Mouse (Mus musculus): ENCODE measurements around the gene C1qtnf7. TPM values are rescaled to one million over a fixed set of nuclear protein-coding genes. Genes with fewer than 3 reads are reported as not detected.

C1qtnf7 gene
- polyA plus RNA-seq, 1 experiment from 2014 or later = not detected

GRCm38 (mm10) chr5:43609760-43610159, 94.4 kb downstream of the C1qtnf7 start:
- Histone ChIP-seq H3K4me3 (ENCODE audit: inconsistent target) (no peak overlapping the region), H3K36me3 (ENCODE audit: inconsistent target) (no peaks in the 10 kb centered on the region), H3K79me2 (ENCODE audit: inconsistent target) (no peaks in the 10 kb centered on the region), H3K27ac (no peak overlapping the region)
- WGBS (ENCODE audit: missing documents) = 100% methylated on average over 1 of the region's 1 CpGs

- Histone ChIP-seq H3K27ac (no peak overlapping the region), H3K79me2 (ENCODE audit: inconsistent target) (no peaks in the 10 kb centered on the region), H3K4me3 (ENCODE audit: inconsistent target) (no peak overlapping the region), H3K36me3 (ENCODE audit: inconsistent target) (no peaks in the 10 kb centered on the region)
- WGBS (ENCODE audit: missing documents) = 70% methylated on average over 7 of the region's 7 CpGs
Measured at GRCm38 (mm10) chr5:43621575-43622299, 106.4 kb downstream of the C1qtnf7 start.

GRCm38 (mm10) chr5:43625407-43625806, 110.1 kb downstream of the C1qtnf7 start:
- no peak overlapping the region for H3K4me3 ChIP-seq (ENCODE audit: inconsistent target)
- H3K27ac ChIP-seq = no peak overlapping the region
- no peaks in the 10 kb centered on the region for H3K36me3 ChIP-seq (ENCODE audit: inconsistent target)
- H3K79me2 ChIP-seq (ENCODE audit: inconsistent target) = no peaks in the 10 kb centered on the region
- WGBS (ENCODE audit: missing documents) = 72% methylated on average over 2 of the region's 4 CpGs

- Histone ChIP-seq H3K79me2 (ENCODE audit: inconsistent target) (no peaks in the 10 kb centered on the region), H3K27ac (no peak overlapping the region), H3K4me3 (ENCODE audit: inconsistent target) (no peak overlapping the region), H3K36me3 (ENCODE audit: inconsistent target) (no peaks in the 10 kb centered on the region)
- WGBS (ENCODE audit: missing documents) = 86% methylated on average over 5 of the region's 5 CpGs
Measured at GRCm38 (mm10) chr5:43634071-43634601, 118.8 kb downstream of the C1qtnf7 start.

- WGBS (ENCODE audit: missing documents) = 37% methylated on average over 9 of the region's 9 CpGs
- H3K36me3 ChIP-seq (ENCODE audit: inconsistent target) = no peaks in the 10 kb centered on the region
- no peaks in the 10 kb centered on the region for H3K79me2 ChIP-seq (ENCODE audit: inconsistent target)
- H3K27ac ChIP-seq = no peak overlapping the region
- H3K4me3 ChIP-seq (ENCODE audit: inconsistent target) = no peak overlapping the region
Measured at GRCm38 (mm10) chr5:43634602-43635081, 119.3 kb downstream of the C1qtnf7 start.

- H3K79me2 ChIP-seq (ENCODE audit: inconsistent target) = no peaks in the 10 kb centered on the region
- no peaks in the 10 kb centered on the region for H3K36me3 ChIP-seq (ENCODE audit: inconsistent target)
- 82% methylated on average over 4 of the region's 4 CpGs for WGBS (ENCODE audit: missing documents)
- H3K4me3 ChIP-seq (ENCODE audit: inconsistent target) = no peak overlapping the region
- no peak overlapping the region for H3K27ac ChIP-seq
Measured at GRCm38 (mm10) chr5:43645020-43645419, 129.7 kb downstream of the C1qtnf7 start.

GRCm38 (mm10) chr5:43647098-43647774, 131.9 kb downstream of the C1qtnf7 start:
- WGBS (ENCODE audit: missing documents) = 91% methylated on average over 12 of the region's 12 CpGs
- Histone ChIP-seq H3K27ac (no peak overlapping the region), H3K4me3 (ENCODE audit: inconsistent target) (no peak overlapping the region), H3K36me3 (ENCODE audit: inconsistent target) (no peaks in the 10 kb centered on the region), H3K79me2 (ENCODE audit: inconsistent target) (no peaks in the 10 kb centered on the region)

- Histone ChIP-seq H3K79me2 (ENCODE audit: inconsistent target) (no peaks in the 10 kb centered on the region), H3K4me3 (ENCODE audit: inconsistent target) (no peak overlapping the region), H3K27ac (no peak overlapping the region), H3K36me3 (ENCODE audit: inconsistent target) (no peaks in the 10 kb centered on the region)
- WGBS (ENCODE audit: missing documents) = 86% methylated on average over 3 of the region's 3 CpGs
Measured at GRCm38 (mm10) chr5:43661498-43661897, 146.2 kb downstream of the C1qtnf7 start.

GRCm38 (mm10) chr5:43661997-43662961, 146.9 kb downstream of the C1qtnf7 start, which contains the start of gene Cc2d2a:
Gene Cc2d2a (plus strand): TSS chr5:43662346.
- no peaks in the 10 kb centered on the region for H3K79me2 ChIP-seq (ENCODE audit: inconsistent target)
- H3K36me3 ChIP-seq (ENCODE audit: inconsistent target) = no peaks in the 10 kb centered on the region
- H3K27ac ChIP-seq = no peak within 1 kb of the TSS
- 19% methylated on average over 19 of the region's 19 CpGs for WGBS (ENCODE audit: missing documents)
- peak within 1 kb of the TSS; percentile 25 for H3K4me3 ChIP-seq (ENCODE audit: inconsistent target)

GRCm38 (mm10) chr5:43663531-43663930, 148.2 kb downstream of the C1qtnf7 start:
- H3K36me3 ChIP-seq (ENCODE audit: inconsistent target) = no peaks in the 10 kb centered on the region
- no peak overlapping the region for H3K4me3 ChIP-seq (ENCODE audit: inconsistent target)
- H3K27ac ChIP-seq = no peak overlapping the region
- 92% methylated on average over 6 of the region's 6 CpGs for WGBS (ENCODE audit: missing documents)
- H3K79me2 ChIP-seq (ENCODE audit: inconsistent target) = no peaks in the 10 kb centered on the region

GRCm38 (mm10) chr5:43665144-43665543, 149.8 kb downstream of the C1qtnf7 start:
- no peaks in the 10 kb centered on the region for H3K36me3 ChIP-seq (ENCODE audit: inconsistent target)
- no peak overlapping the region for H3K27ac ChIP-seq
- H3K4me3 ChIP-seq (ENCODE audit: inconsistent target) = no peak overlapping the region
- no peaks in the 10 kb centered on the region for H3K79me2 ChIP-seq (ENCODE audit: inconsistent target)
- 89% methylated on average over 5 of the region's 5 CpGs for WGBS (ENCODE audit: missing documents)
